Mouse (Mus musculus) MEL (cell line): ENCODE measurements around the gene Amdhd2. TPM values are rescaled to one million over a fixed set of nuclear protein-coding genes. Genes with fewer than 3 reads are reported as not detected.

Source experiments
- DNase-seq: peaks from one replicate; pipeline ENCODE4 v3.0.0; 2011; ENCODE audit warnings: low read depth, low spot score
- H3K27ac ChIP-seq: 2 replicates; pipeline ENCODE4 v1.5.1; 2012; ENCODE audit warnings: low read depth, mild to moderate bottlenecking, control low read depth, low read length, moderate library complexity; ENCODE audit not compliant: control insufficient read depth
- H3K27me3 ChIP-seq, 2 experiments: fragments of 150-350 bp in 1 of 2; sonication (generic) in 1 of 2; 2 replicates each; pipeline ENCODE4 v1.6.1; 2012; ENCODE audit warnings: low read length in 2 of 2, mild to moderate bottlenecking in 2 of 2, improper control_type of control experiment in 1 of 2, moderate library complexity in 1 of 2; ENCODE audit not compliant: insufficient read depth in 2 of 2, control insufficient read depth in 1 of 2
- H3K36me3 ChIP-seq, 2 experiments: 2 replicates each; pipeline ENCODE4 v1.6.1; 2012 to 2014; ENCODE audit warnings: low read length in 2 of 2, improper control_type of control experiment in 1 of 2, inconsistent platforms in 1 of 2, mild to moderate bottlenecking in 1 of 2; ENCODE audit not compliant: insufficient read depth in 2 of 2, control insufficient read depth in 1 of 2
- H3K4me1 ChIP-seq, 2 experiments: fragments of 150-350 bp in 1 of 2; sonication (generic) in 1 of 2; 2 replicates each; pipeline ENCODE4 v1.6.1; 2012; ENCODE audit warnings: low read length in 2 of 2, improper control_type of control experiment in 1 of 2, mild to moderate bottlenecking in 1 of 2; ENCODE audit not compliant: insufficient read depth in 2 of 2, control insufficient read depth in 1 of 2
- H3K4me3 ChIP-seq, 2 experiments: fragments of 150-350 bp in 1 of 2; sonication (generic) in 1 of 2; 2 replicates each; pipeline ENCODE4 v1.5.1; 2012; ENCODE audit warnings: low read depth in 2 of 2, low read length in 2 of 2, mild to moderate bottlenecking in 2 of 2, moderate library complexity in 2 of 2, control low read depth in 1 of 2, improper control_type of control experiment in 1 of 2; ENCODE audit not compliant: control insufficient read depth in 1 of 2, insufficient read depth in 1 of 2
- H3K79me2 ChIP-seq: 2 replicates; pipeline ENCODE4 v1.6.1; 2012; ENCODE audit warnings: mild to moderate bottlenecking, low read length, moderate library complexity; ENCODE audit not compliant: control insufficient read depth, poor library complexity, insufficient read depth
- H3K9ac ChIP-seq: 2 replicates; pipeline ENCODE4 v1.6.1; 2012; ENCODE audit warnings: low read depth, mild to moderate bottlenecking, control low read depth, low read length, moderate library complexity; ENCODE audit not compliant: control insufficient read depth, poor library complexity, severe bottlenecking
- H3K9me3 ChIP-seq: fragments of 150-350 bp; sonication (generic); replicated peaks from 2 replicates; pipeline ENCODE4 v1.6.1; 2012; ENCODE audit warnings: mild to moderate bottlenecking, low read length, improper control_type of control experiment, moderate library complexity; ENCODE audit not compliant: insufficient read depth
- BHLHE40 ChIP-seq: IDR thresholded peaks from 2 replicates; pipeline ENCODE4 v1.6.1; 2012; ENCODE audit warnings: low read depth, mild to moderate bottlenecking, inconsistent platforms, low read length, improper control_type of control experiment, borderline replicate concordance
- CHD1 ChIP-seq: IDR thresholded peaks from 2 replicates; pipeline ENCODE4 v1.6.1; 2012; ENCODE audit warnings: low read depth, mild to moderate bottlenecking, inconsistent platforms, low read length, improper control_type of control experiment
- CHD2 ChIP-seq: IDR thresholded peaks from 2 replicates; pipeline ENCODE4 v1.6.1; 2011; ENCODE audit warnings: low read length, improper control_type of control experiment
- CTCF ChIP-seq, 3 experiments: IDR thresholded peaks in 2 of 3; conservative IDR thresholded peaks in 1 of 3; 2 replicates each; pipeline ENCODE4 v1.5.1; 2011 to 2012; ENCODE audit warnings: low read length in 3 of 3, low read depth in 2 of 3, mild to moderate bottlenecking in 2 of 3, improper control_type of control experiment in 1 of 3, inconsistent platforms in 1 of 3, mixed read lengths in 1 of 3, moderate library complexity in 1 of 3; ENCODE audit not compliant: control insufficient read depth in 1 of 3, insufficient read depth in 1 of 3, poor library complexity in 1 of 3, severe bottlenecking in 1 of 3
- ELF1 ChIP-seq: IDR thresholded peaks from 2 replicates; pipeline ENCODE4 v1.6.1; 2014; ENCODE audit warnings: low read depth, mild to moderate bottlenecking, inconsistent platforms, low read length, improper control_type of control experiment, moderate library complexity
- EP300 ChIP-seq, 2 experiments: IDR thresholded peaks; 2 replicates each; pipeline ENCODE4 v1.6.1; 2011; ENCODE audit warnings: improper control_type of control experiment in 2 of 2, low read length in 2 of 2, low read depth in 1 of 2, mild to moderate bottlenecking in 1 of 2
- ETS1 ChIP-seq: IDR thresholded peaks from 2 replicates; pipeline ENCODE4 v1.6.1; 2012; ENCODE audit warnings: low read depth, mild to moderate bottlenecking, inconsistent platforms, low read length, improper control_type of control experiment, moderate library complexity
- GATA1 ChIP-seq: IDR thresholded peaks from 2 replicates; pipeline ENCODE4 v1.6.1; 2011; ENCODE audit warnings: low read depth, low read length, improper control_type of control experiment
- KAT2A ChIP-seq: conservative IDR thresholded peaks from 2 replicates; pipeline ENCODE4 v1.6.1; 2012; ENCODE audit warnings: low read depth, low read length, improper control_type of control experiment, inconsistent platforms
- MAFK ChIP-seq: IDR thresholded peaks from 2 replicates; pipeline ENCODE4 v1.6.1; 2011; ENCODE audit warnings: low read depth, mild to moderate bottlenecking, low read length, improper control_type of control experiment, borderline replicate concordance
- MAX ChIP-seq: IDR thresholded peaks from 2 replicates; pipeline ENCODE4 v1.6.1; 2011; ENCODE audit warnings: low read length, improper control_type of control experiment
- MAZ ChIP-seq: IDR thresholded peaks from 2 replicates; pipeline ENCODE4 v1.6.1; 2012; ENCODE audit warnings: low read depth, mild to moderate bottlenecking, inconsistent platforms, low read length, improper control_type of control experiment
- MEF2A ChIP-seq: IDR thresholded peaks from 2 replicates; pipeline ENCODE4 v1.6.1; 2014; ENCODE audit warnings: low read depth, mild to moderate bottlenecking, inconsistent platforms, low read length, improper control_type of control experiment; ENCODE audit not compliant: poor library complexity, insufficient replicate concordance, severe bottlenecking; ENCODE audit errors: extremely low read depth
- MXI1 ChIP-seq: IDR thresholded peaks from 2 replicates; pipeline ENCODE4 v1.6.1; 2011; ENCODE audit warnings: mild to moderate bottlenecking, low read depth, low read length, improper control_type of control experiment
- POLR2AphosphoS2 ChIP-seq: IDR thresholded peaks from 2 replicates; pipeline ENCODE4 v1.6.1; 2011; ENCODE audit warnings: low read length, improper control_type of control experiment
- RAD21 ChIP-seq: IDR thresholded peaks from 2 replicates; pipeline ENCODE4 v1.6.1; 2011; ENCODE audit warnings: mild to moderate bottlenecking, low read depth, low read length, improper control_type of control experiment
- TAL1 ChIP-seq: IDR thresholded peaks from 2 replicates; pipeline ENCODE4 v1.6.1; 2012; ENCODE audit warnings: mild to moderate bottlenecking, inconsistent platforms, low read length, moderate library complexity, mixed read lengths
- TCF12 ChIP-seq: IDR thresholded peaks from 2 replicates; pipeline ENCODE4 v1.6.1; 2014; ENCODE audit warnings: low read depth, mild to moderate bottlenecking, inconsistent platforms, low read length, improper control_type of control experiment, moderate library complexity
- UBTF ChIP-seq: IDR thresholded peaks from 2 replicates; pipeline ENCODE4 v1.6.1; 2012; ENCODE audit warnings: low read depth, mild to moderate bottlenecking, inconsistent platforms, low read length, improper control_type of control experiment, moderate library complexity, borderline replicate concordance; ENCODE audit not compliant: insufficient read depth
- USF1 ChIP-seq: IDR thresholded peaks from 2 replicates; pipeline ENCODE4 v1.6.1; 2014; ENCODE audit warnings: low read depth, mild to moderate bottlenecking, inconsistent platforms, low read length, improper control_type of control experiment, moderate library complexity
- USF2 ChIP-seq, 2 experiments: IDR thresholded peaks; 2 replicates each; pipeline ENCODE4 v1.6.1; 2011 to 2012; ENCODE audit warnings: improper control_type of control experiment in 2 of 2, low read length in 2 of 2, borderline replicate concordance in 1 of 2, inconsistent platforms in 1 of 2, low read depth in 1 of 2, mild to moderate bottlenecking in 1 of 2; ENCODE audit not compliant: insufficient read depth in 1 of 2
- ZKSCAN1 ChIP-seq: IDR thresholded peaks from 2 replicates; pipeline ENCODE4 v1.6.1; 2012; ENCODE audit warnings: low read depth, mild to moderate bottlenecking, inconsistent platforms, low read length, improper control_type of control experiment, moderate library complexity
- ZNF384 ChIP-seq: IDR thresholded peaks from 2 replicates; pipeline ENCODE4 v1.6.1; 2012; ENCODE audit warnings: low read depth, mild to moderate bottlenecking, inconsistent platforms, low read length, improper control_type of control experiment
- polyA plus RNA-seq, 2 experiments: library from polyadenylated mRNA; stranded (reverse) in 1 of 2; unstranded in 1 of 2; fragments of >175 nt in 1 of 2; fragments of >200 nt in 1 of 2; gene quantifications; 2 replicates each; pipeline versions ENCODE4 v1.2.1 to v1.2.4; 2012; ENCODE audit warnings: low replicate concordance in 2 of 2, low read depth in 1 of 2; ENCODE audit not compliant: insufficient read length in 2 of 2, insufficient read depth in 1 of 2, missing spikeins in 1 of 2
- total RNA-seq: library from RNA; depleted of rRNA; stranded (reverse); fragments of 300-350 nt; gene quantifications from 2 replicates; pipeline ENCODE4 v1.2.3, GENCODE M21; 2012

Amdhd2 gene
- total and polyA plus RNA-seq, 3 experiments: 11.4 to 36.1 TPM; not detected in 1

DNA sequence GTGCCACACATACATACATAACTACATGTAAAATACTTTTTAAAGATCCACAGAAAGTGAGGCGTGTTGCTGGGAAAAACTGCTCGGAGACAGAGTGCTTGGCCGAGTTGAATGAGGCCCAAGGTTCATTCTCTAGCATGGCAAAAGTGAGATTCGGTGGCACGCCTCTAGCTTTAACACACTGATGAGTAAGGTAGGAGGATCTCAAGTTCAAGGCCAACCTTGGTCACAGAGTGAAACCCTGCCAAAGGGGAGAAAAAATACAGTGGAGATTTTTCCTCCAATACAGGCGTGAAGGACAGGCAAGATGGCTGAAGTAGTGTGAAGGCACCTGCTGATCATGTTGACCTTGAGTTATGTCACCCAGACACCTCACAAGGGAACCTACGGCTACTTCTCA, 14.1 kb downstream of the Amdhd2 start:
- H3K27me3 ChIP-seq: no peaks in the 10 kb centered on the region
- no peak overlapping the region for H3K4me3 ChIP-seq
- TF ChIP-seq BHLHE40: no peak
- TF ChIP-seq MAZ: no peak
- no peak for TF ChIP-seq USF1
- TF ChIP-seq GATA1: no peak
- TF ChIP-seq TAL1: no peak
- TF ChIP-seq ETS1: no peak
- no peak for TF ChIP-seq KAT2A
- no peak for TF ChIP-seq MAFK
- no peak for TF ChIP-seq MAX
- TF ChIP-seq CTCF (IDR thresholded peaks at IDR 0.05 in 2 of 3, conservative IDR thresholded peaks at IDR 0.05 in 1 of 3; ENCODE audit: control insufficient read depth in 1 of 3, insufficient read depth in 1 of 3, low read depth in 2 of 3, low read length in 3 of 3, poor library complexity in 1 of 3, severe bottlenecking in 1 of 3): no peak
- no peak for TF ChIP-seq CHD1
- TF ChIP-seq POLR2AphosphoS2: no peak
- no peak for TF ChIP-seq UBTF
- TF ChIP-seq ELF1: no peak
- no peaks in the 10 kb centered on the region for H3K79me2 ChIP-seq
- H3K9me3 ChIP-seq: no peaks in the 10 kb centered on the region
- H3K4me1 ChIP-seq: peaks cover 0 to 7% of the 10 kb centered on the region in 2 experiments; a peak in 1 of 4 replicates
- no peak overlapping the region for H3K27ac ChIP-seq
- H3K36me3 ChIP-seq: peaks cover 0 to 7% of the 10 kb centered on the region in 2 experiments; a peak in 2 of 4 replicates
- no peak overlapping the region for H3K9ac ChIP-seq
- no peak for DNase-seq

DNA sequence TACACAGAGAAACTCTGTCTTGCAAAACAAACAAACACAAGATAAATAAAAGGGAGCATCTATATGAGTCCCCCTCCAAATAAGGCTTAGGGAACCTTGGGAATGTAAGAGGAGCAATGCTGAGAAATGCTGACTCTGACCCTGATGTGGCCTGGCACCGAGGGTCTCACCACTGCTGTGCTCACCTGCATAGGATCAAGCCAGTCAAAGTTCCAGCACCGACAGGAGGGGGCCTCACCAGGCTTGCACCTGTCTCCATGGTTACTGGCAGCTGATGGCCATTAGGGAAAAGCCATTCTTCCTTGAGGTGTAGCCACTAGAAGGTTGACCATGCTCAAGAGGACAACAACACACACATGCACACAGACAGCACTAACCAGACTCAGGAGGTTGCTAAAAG, 20.7 kb downstream of the Amdhd2 start:
- Histone ChIP-seq H3K27ac (no peak overlapping the region), H3K9me3 (no peaks in the 10 kb centered on the region), H3K4me1 (peaks cover 8 to 16% of the 10 kb centered on the region in 2 experiments), H3K79me2 (peaks cover 28% of the 10 kb centered on the region), H3K27me3 (no peaks in the 10 kb centered on the region), H3K9ac (no peak overlapping the region), H3K4me3 (no peak overlapping the region), H3K36me3 (peaks cover 0 to 16% of the 10 kb centered on the region in 2 experiments; a peak in 2 of 4 replicates)
- DNase-seq: no peak
- TF ChIP-seq TCF12 (no peak), USF2 (IDR thresholded peaks at IDR 0.05; ENCODE audit: borderline replicate concordance in 1 of 2, insufficient read depth in 1 of 2, low read depth in 1 of 2, low read length in 2 of 2) (no peak), EP300 (IDR thresholded peaks at IDR 0.05; ENCODE audit: low read depth in 1 of 2, low read length in 2 of 2) (no peak), ZNF384 (no peak), CHD1 (no peak), MXI1 (no peak), CHD2 (no peak), MEF2A (no peak), ZKSCAN1 (no peak), RAD21 (no peak)
